Mouse (Mus musculus): ENCODE results near the gene Copz2. TPM values are rescaled to one million over a fixed set of nuclear protein-coding genes. Genes with fewer than 3 reads are reported as not detected.

The Copz2 gene
- polyA plus RNA-seq, 1 experiment from 2014 or later = 105 TPM

- Histone ChIP-seq H3K27me3 (ENCODE audit: control insufficient read depth, insufficient read depth, low read length) (no peaks in the 10 kb centered on the region), H3K36me3 (ENCODE audit: control insufficient read depth, insufficient read depth, low read length) (peaks cover 32% of the 10 kb centered on the region), H3K27ac (ENCODE audit: low read depth, low read length) (peak overlapping the region; percentile 78), H3K9ac (ENCODE audit: low read depth, low read length) (peak overlapping the region; percentile 56), H3K4me2 (peak overlapping the region; percentile 85), H3K4me3 (ENCODE audit: low read depth, low read length) (peak overlapping the region; percentile 24), H3K9me3 (replicated peaks; ENCODE audit: control insufficient read depth, low read length) (no peaks in the 10 kb centered on the region), H3K4me1 (ENCODE audit: control insufficient read depth, insufficient read depth, low read length) (peaks cover 56% of the 10 kb centered on the region)
- ATAC-seq (replicated peaks; ENCODE audit: insufficient number of reproducible peaks, low FRiP score, low TSS enrichment) = no peak
- WGBS (ENCODE audit: insufficient replicate concordance) = 32% methylated on average over 7 of the region's 7 CpGs
Observed at GRCm38 (mm10) chr11:96824783-96825495, 24.7 kb upstream of the Copz2 start.

- H3K27ac ChIP-seq (ENCODE audit: low read depth, low read length) = no peak overlapping the region; the same call in 1 of the 2 replicates
- H3K4me3 ChIP-seq (ENCODE audit: low read depth, low read length) = peak overlapping the region; percentile 10
- WGBS (ENCODE audit: insufficient replicate concordance) = 72% methylated on average over 2 of the region's 2 CpGs
Observed at GRCm38 (mm10) chr11:96826481-96826880, 23.2 kb upstream of the Copz2 start.

DNA sequence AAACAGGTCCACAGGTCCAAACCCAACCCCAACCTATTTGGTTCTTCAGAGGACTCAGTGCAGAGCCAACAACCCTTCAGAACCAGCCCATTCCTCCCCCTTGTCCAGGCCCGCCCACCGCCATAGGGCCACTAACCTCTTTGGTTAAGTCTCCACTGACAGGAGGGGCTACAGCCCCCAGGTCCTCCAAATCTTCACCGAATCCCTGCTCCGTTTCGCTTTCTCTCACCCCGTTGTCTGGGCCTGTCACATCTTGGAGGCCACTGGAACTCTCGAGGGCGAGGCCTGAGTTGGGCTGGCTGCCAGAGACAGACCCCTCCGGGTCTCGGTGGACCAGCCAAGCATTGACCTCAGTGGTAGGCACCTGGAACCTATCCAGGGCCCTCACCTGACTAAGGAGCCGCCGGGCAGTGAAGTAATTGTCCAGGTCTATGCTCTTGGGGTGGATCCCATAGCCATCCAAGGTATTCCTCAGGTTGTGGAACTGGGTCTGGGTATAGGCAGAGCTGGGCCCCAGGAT is 22.5 kb upstream of the Copz2 start:
- Histone ChIP-seq H3K9ac (ENCODE audit: low read depth, low read length) (peak overlapping the region; percentile 47; the same call in 1 of the 2 replicates), H3K4me1 (ENCODE audit: control insufficient read depth, insufficient read depth, low read length) (peaks cover 56% of the 10 kb centered on the region), H3K27ac (ENCODE audit: low read depth, low read length) (peak overlapping the region; percentile 10; the same call in 1 of the 2 replicates), H3K9me3 (replicated peaks; ENCODE audit: control insufficient read depth, low read length) (no peaks in the 10 kb centered on the region), H3K4me3 (ENCODE audit: low read depth, low read length) (peak overlapping the region; percentile 10), H3K27me3 (ENCODE audit: control insufficient read depth, insufficient read depth, low read length) (no peaks in the 10 kb centered on the region), H3K4me2 (peak overlapping the region; percentile 85), H3K36me3 (ENCODE audit: control insufficient read depth, insufficient read depth, low read length) (peaks cover 13% of the 10 kb centered on the region)
- WGBS (ENCODE audit: insufficient replicate concordance) = 78% methylated on average over 12 of the region's 12 CpGs
- ATAC-seq (replicated peaks; ENCODE audit: insufficient number of reproducible peaks, low FRiP score, low TSS enrichment) = no peak

More at GRCm38 (mm10) chr11:96826481-96826880, 23.2 kb upstream of the Copz2 start:
- Histone ChIP-seq H3K4me2 (peak overlapping the region; percentile 85), H3K9ac (ENCODE audit: low read depth, low read length) (peak overlapping the region; percentile 40), H3K9me3 (replicated peaks; ENCODE audit: control insufficient read depth, low read length) (no peaks in the 10 kb centered on the region), H3K4me1 (ENCODE audit: control insufficient read depth, insufficient read depth, low read length) (peaks cover 56% of the 10 kb centered on the region), H3K36me3 (ENCODE audit: control insufficient read depth, insufficient read depth, low read length) (peaks cover 19% of the 10 kb centered on the region), H3K27me3 (ENCODE audit: control insufficient read depth, insufficient read depth, low read length) (no peaks in the 10 kb centered on the region)
- no peak for ATAC-seq (replicated peaks; ENCODE audit: insufficient number of reproducible peaks, low FRiP score, low TSS enrichment)

- H3K4me3 ChIP-seq (ENCODE audit: low read depth, low read length) = peak overlapping the region; percentile 10
- H3K9me3 ChIP-seq (replicated peaks; ENCODE audit: control insufficient read depth, low read length) = no peaks in the 10 kb centered on the region
- peaks cover 12% of the 10 kb centered on the region for H3K36me3 ChIP-seq (ENCODE audit: control insufficient read depth, insufficient read depth, low read length)
- H3K9ac ChIP-seq (ENCODE audit: low read depth, low read length) = 0 out of 2 replicates have a peak overlapping the region, but pooled peaks have one; percentile 47
- peak overlapping the region; percentile 63; the same call in 1 of the 2 replicates for H3K27ac ChIP-seq (ENCODE audit: low read depth, low read length)
- H3K4me2 ChIP-seq = peak overlapping the region; percentile 85
- ATAC-seq (replicated peaks; ENCODE audit: insufficient number of reproducible peaks, low FRiP score, low TSS enrichment) = no peak
- H3K4me1 ChIP-seq (ENCODE audit: control insufficient read depth, insufficient read depth, low read length) = peaks cover 51% of the 10 kb centered on the region
- no peaks in the 10 kb centered on the region for H3K27me3 ChIP-seq (ENCODE audit: control insufficient read depth, insufficient read depth, low read length)
- WGBS (ENCODE audit: insufficient replicate concordance) = 55% methylated on average over 9 of the region's 9 CpGs
Observed at GRCm38 (mm10) chr11:96827917-96828316, 21.8 kb upstream of the Copz2 start.

GRCm38 (mm10) chr11:96828881-96829280 is 20.8 kb upstream of the Copz2 start:
- ATAC-seq (replicated peaks; ENCODE audit: insufficient number of reproducible peaks, low FRiP score, low TSS enrichment) = no peak

GRCm38 (mm10) chr11:96829403-96829812 is 20.3 kb upstream of the Copz2 start:
- Histone ChIP-seq H3K36me3 (ENCODE audit: control insufficient read depth, insufficient read depth, low read length) (peaks cover 12% of the 10 kb centered on the region), H3K4me3 (ENCODE audit: low read depth, low read length) (peak overlapping the region; percentile 94), H3K4me1 (ENCODE audit: control insufficient read depth, insufficient read depth, low read length) (peaks cover 39% of the 10 kb centered on the region), H3K4me2 (peak overlapping the region; percentile 85), H3K9ac (ENCODE audit: low read depth, low read length) (peak overlapping the region; percentile 97), H3K27me3 (ENCODE audit: control insufficient read depth, insufficient read depth, low read length) (no peaks in the 10 kb centered on the region), H3K9me3 (replicated peaks; ENCODE audit: control insufficient read depth, low read length) (no peaks in the 10 kb centered on the region), H3K27ac (ENCODE audit: low read depth, low read length) (peak overlapping the region; percentile 100)
- WGBS (ENCODE audit: insufficient replicate concordance) = under 1% methylated on average over 33 of the region's 33 CpGs
- ATAC-seq (replicated peaks; ENCODE audit: insufficient number of reproducible peaks, low FRiP score, low TSS enrichment) = peak; percentile 87

More at GRCm38 (mm10) chr11:96828881-96829280, 20.8 kb upstream of the Copz2 start:
- peak overlapping the region; percentile 97 for H3K9ac ChIP-seq (ENCODE audit: low read depth, low read length)
- WGBS (ENCODE audit: insufficient replicate concordance) = 11% methylated on average over 10 of the region's 10 CpGs
- peak overlapping the region; percentile 94 for H3K4me3 ChIP-seq (ENCODE audit: low read depth, low read length)
- peak overlapping the region; percentile 85 for H3K4me2 ChIP-seq
- H3K36me3 ChIP-seq (ENCODE audit: control insufficient read depth, insufficient read depth, low read length) = peaks cover 12% of the 10 kb centered on the region
- H3K27ac ChIP-seq (ENCODE audit: low read depth, low read length) = peak overlapping the region; percentile 100
- no peaks in the 10 kb centered on the region for H3K27me3 ChIP-seq (ENCODE audit: control insufficient read depth, insufficient read depth, low read length)
- peaks cover 42% of the 10 kb centered on the region for H3K4me1 ChIP-seq (ENCODE audit: control insufficient read depth, insufficient read depth, low read length)
- H3K9me3 ChIP-seq (replicated peaks; ENCODE audit: control insufficient read depth, low read length) = no peaks in the 10 kb centered on the region

GRCm38 (mm10) chr11:96829813-96830538 is 19.7 kb upstream of the Copz2 start, which contains the start of gene Nfe2l1:
Gene Nfe2l1, minus strand, starts transcription at chr11:96829968.
- H3K9me3 ChIP-seq (replicated peaks; ENCODE audit: control insufficient read depth, low read length) = no peaks in the 10 kb centered on the region
- no peaks in the 10 kb centered on the region for H3K27me3 ChIP-seq (ENCODE audit: control insufficient read depth, insufficient read depth, low read length)
- H3K4me3 ChIP-seq (ENCODE audit: low read depth, low read length) = peak within 1 kb of the TSS; percentile 94
- H3K4me1 ChIP-seq (ENCODE audit: control insufficient read depth, insufficient read depth, low read length) = peaks cover 33% of the 10 kb centered on the region
- H3K27ac ChIP-seq (ENCODE audit: low read depth, low read length) = peak within 1 kb of the TSS; percentile 100
- H3K4me2 ChIP-seq = peak within 1 kb of the TSS; percentile 85
- ATAC-seq (replicated peaks; ENCODE audit: insufficient number of reproducible peaks, low FRiP score, low TSS enrichment) = peak; percentile 97
- peak within 1 kb of the TSS; percentile 97 for H3K9ac ChIP-seq (ENCODE audit: low read depth, low read length)
- under 1% methylated on average over 51 of the region's 51 CpGs for WGBS (ENCODE audit: insufficient replicate concordance)
- peaks cover 12% of the 10 kb centered on the region for H3K36me3 ChIP-seq (ENCODE audit: control insufficient read depth, insufficient read depth, low read length)

- Histone ChIP-seq H3K4me3 (ENCODE audit: low read depth, low read length) (peak overlapping the region; percentile 94), H3K9ac (ENCODE audit: low read depth, low read length) (peak overlapping the region; percentile 97), H3K4me2 (peak overlapping the region; percentile 85), H3K9me3 (replicated peaks; ENCODE audit: control insufficient read depth, low read length) (no peaks in the 10 kb centered on the region), H3K27me3 (ENCODE audit: control insufficient read depth, insufficient read depth, low read length) (no peaks in the 10 kb centered on the region), H3K27ac (ENCODE audit: low read depth, low read length) (peak overlapping the region; percentile 100), H3K36me3 (ENCODE audit: control insufficient read depth, insufficient read depth, low read length) (peaks cover 10% of the 10 kb centered on the region), H3K4me1 (ENCODE audit: control insufficient read depth, insufficient read depth, low read length) (peaks cover 26% of the 10 kb centered on the region)
- 14% methylated on average over 13 of the region's 13 CpGs for WGBS (ENCODE audit: insufficient replicate concordance)
- no peak for ATAC-seq (replicated peaks; ENCODE audit: insufficient number of reproducible peaks, low FRiP score, low TSS enrichment)
Observed at GRCm38 (mm10) chr11:96830539-96831216, 19.0 kb upstream of the Copz2 start.
